Mouse (Mus musculus) heart, adult 11 months (tissue): ENCODE measurements at regions not wholly inside any gene's neighbourhood (a gene's known extent, or its start where the extent isn't known, plus 50 kb on each side); places are given as distances from the start of the nearest gene placed in this dataset.

Experiments
- DNase-seq: peaks from one replicate; pipeline ENCODE4 v3.0.0; 2022

- peak; percentile 60 for DNase-seq
These were observed 261.4 kb upstream of the Klf3 start for GRCm38 (mm10) chr5:64541765-64542164.

GRCm38 (mm10) chr5:64555931-64556330 is 247.3 kb upstream of the Klf3 start:
- DNase-seq = peak; percentile 19

- peak; percentile 97 for DNase-seq
These were observed 236.5 kb upstream of the Klf3 start for GRCm38 (mm10) chr5:64566451-64567390.

GRCm38 (mm10) chr5:64567813-64568212 is 235.4 kb upstream of the Klf3 start:
- DNase-seq = peak; percentile 83

- DNase-seq = peak; percentile 56
These were observed 234.9 kb upstream of the Klf3 start for GRCm38 (mm10) chr5:64568294-64568693.

- DNase-seq = peak; percentile 60
These were observed 228.8 kb upstream of the Klf3 start for GRCm38 (mm10) chr5:64574386-64574785.

- peak; percentile 96 for DNase-seq
These were observed 227.3 kb upstream of the Klf3 start for GRCm38 (mm10) chr5:64575896-64576295.

GRCm38 (mm10) chr5:64576426-64577262 is 226.5 kb upstream of the Klf3 start:
- peak; percentile 94 for DNase-seq

GRCm38 (mm10) chr5:64577424-64577823 is 225.8 kb upstream of the Klf3 start:
- DNase-seq = no peak

GRCm38 (mm10) chr5:64578536-64578935 is 224.7 kb upstream of the Klf3 start:
- DNase-seq = peak; percentile 86

GRCm38 (mm10) chr5:64579086-64579485 is 224.1 kb upstream of the Klf3 start:
- DNase-seq = no peak

GRCm38 (mm10) chr5:64579494-64580339 is 223.5 kb upstream of the Klf3 start:
- DNase-seq = peak; percentile 98

GRCm38 (mm10) chr5:64580340-64580723 is 222.9 kb upstream of the Klf3 start:
- DNase-seq = no peak

- DNase-seq = peak; percentile 95
These were observed 222.3 kb upstream of the Klf3 start for GRCm38 (mm10) chr5:64580786-64581445.

- peak; percentile 98 for DNase-seq
These were observed 221.7 kb upstream of the Klf3 start for GRCm38 (mm10) chr5:64581461-64581860.

GRCm38 (mm10) chr5:64582031-64582430 is 221.2 kb upstream of the Klf3 start:
- peak; percentile 80 for DNase-seq

GRCm38 (mm10) chr5:64584308-64584707 is 218.9 kb upstream of the Klf3 start:
- peak; percentile 17 for DNase-seq

- DNase-seq = peak; percentile 19
These were observed 218.0 kb upstream of the Klf3 start for GRCm38 (mm10) chr5:64585076-64585786.

- peak; percentile 70 for DNase-seq
These were observed 216.9 kb upstream of the Klf3 start for GRCm38 (mm10) chr5:64586316-64586715.

- DNase-seq = peak; percentile 37
These were observed 216.3 kb upstream of the Klf3 start for GRCm38 (mm10) chr5:64586933-64587332.
